Mouse (Mus musculus) megakaryocyte progenitor cell, adult 5-6 weeks (primary cell): Measurements from ENCODE around the gene Ubash3a. TPM values are rescaled to one million over a fixed set of nuclear protein-coding genes. Genes with fewer than 3 reads are reported as not detected.

Experiments used
- ATAC-seq: replicated peaks from 2 replicates; pipeline ENCODE4 v1.8.0; 2016; ENCODE audit warnings: mild to moderate bottlenecking, moderate TSS enrichment, inconsistent platforms; ENCODE audit not compliant: poor library complexity
- total RNA-seq, 2 experiments: library from RNA; stranded (forward) in 1 of 2; stranded (reverse) in 1 of 2; fragments of 157-497, 149-512 nt in 1 of 2; fragments of 200-1000 nt in 1 of 2; gene quantifications; 2 replicates each; pipeline versions ENCODE4 v1.2.3 to v1.2.4; 2015 to 2017

Ubash3a gene
- total RNA-seq, 2 experiments from 2014 or later: 29.7 to 36.7 TPM

DNA sequence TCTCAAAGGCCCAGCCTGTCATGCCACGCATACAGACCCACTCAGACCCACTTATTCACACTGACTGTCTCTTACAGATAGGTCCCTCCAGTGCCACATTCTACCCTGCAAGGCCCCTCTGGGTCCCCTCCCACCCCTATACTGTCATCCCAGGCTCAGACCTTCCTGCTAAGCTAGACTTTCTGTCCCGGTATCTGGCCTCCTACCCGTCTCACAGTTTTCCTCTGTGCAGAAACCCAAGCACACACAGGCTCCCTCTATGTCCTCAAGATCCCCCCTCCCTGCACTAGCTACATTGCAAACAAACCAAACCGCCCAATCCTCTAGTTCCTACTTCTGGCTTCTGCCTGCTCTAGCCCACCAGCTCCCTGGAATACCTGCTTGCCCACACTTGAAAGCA lies 70.3 kb downstream of the Ubash3a start:
- no peak for ATAC-seq

DNA sequence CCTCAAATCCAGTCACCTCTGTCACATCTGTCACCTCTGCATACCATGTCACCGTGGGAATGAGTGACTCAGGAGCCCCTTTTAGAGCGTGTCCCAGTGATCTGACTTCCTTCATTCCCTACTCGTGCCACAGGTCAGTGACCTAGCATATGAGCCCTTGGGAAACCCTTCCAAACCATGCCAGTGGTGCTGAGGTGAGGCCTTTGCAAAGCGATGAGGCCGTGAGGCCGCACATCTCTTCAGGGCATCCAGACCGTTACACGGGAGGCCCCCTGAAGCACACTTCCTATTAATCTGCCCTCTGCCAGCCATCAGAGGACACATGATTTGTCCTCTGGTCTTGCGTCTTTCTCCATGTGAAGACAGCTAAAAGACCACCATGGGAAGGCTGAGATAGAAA lies 71.9 kb downstream of the Ubash3a start:
- ATAC-seq: no peak

DNA sequence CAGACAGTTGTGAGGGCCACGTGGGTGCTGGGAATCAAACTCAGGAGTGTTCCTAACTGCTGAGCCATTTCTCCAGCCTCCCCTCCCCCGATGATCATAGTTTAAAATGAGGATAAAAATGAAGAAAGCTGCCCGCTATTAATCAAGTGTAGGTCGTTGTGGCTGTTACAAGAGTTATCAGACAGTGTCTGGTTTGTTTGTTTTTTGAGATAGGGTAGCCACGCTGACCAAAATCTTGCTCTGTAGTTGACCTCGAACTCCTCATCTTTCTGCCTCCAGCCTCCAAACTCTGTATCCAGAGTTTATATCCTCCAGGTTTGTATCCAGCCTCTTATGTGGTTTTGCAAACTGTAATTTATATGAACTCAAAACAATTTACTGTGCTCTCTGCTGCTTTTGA lies 72.6 kb downstream of the Ubash3a start:
- ATAC-seq: no peak

DNA sequence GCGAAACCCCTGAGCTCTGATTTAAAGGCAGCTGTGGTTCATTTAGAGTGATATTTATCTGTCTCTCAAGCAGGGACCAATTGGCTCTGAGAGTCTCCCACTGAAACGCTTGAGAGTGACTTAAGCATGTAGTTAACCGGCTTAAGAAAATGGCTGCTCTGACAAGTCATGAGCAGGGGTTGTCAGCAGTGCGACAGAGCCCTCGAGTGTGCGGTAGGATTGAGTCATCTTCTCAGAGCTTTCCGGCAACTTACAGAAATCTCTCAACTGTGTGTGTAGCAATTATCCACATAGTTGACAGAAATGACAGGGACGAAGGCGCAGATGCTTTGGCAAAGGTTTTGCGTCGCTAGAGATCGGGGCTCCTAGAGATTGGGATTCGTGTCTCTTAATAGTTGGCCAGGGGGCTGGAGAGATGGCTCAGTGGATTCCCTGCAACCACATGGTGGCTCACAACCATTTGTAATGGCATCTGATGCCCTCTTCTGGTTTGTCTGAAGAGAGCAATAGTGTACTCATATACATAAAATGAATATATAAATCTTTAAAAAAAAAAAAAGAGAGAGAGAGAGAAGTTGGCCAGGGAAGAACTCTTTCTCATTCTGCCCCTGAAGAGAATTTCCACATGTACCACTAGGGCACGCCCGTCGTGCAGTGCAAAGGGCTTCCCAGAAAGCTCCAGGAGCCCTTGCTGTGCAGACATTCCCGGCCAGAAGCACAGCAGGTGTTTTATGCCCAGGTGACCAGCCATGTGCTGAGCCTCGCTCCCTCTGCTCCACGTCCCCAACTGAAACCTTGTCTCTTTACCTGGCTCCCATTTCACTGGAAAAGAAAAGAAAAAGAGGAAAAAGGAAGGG lies 74.4 kb downstream of the Ubash3a start:
- peak; percentile 35; the same call in 1 of the 2 replicates for ATAC-seq

DNA sequence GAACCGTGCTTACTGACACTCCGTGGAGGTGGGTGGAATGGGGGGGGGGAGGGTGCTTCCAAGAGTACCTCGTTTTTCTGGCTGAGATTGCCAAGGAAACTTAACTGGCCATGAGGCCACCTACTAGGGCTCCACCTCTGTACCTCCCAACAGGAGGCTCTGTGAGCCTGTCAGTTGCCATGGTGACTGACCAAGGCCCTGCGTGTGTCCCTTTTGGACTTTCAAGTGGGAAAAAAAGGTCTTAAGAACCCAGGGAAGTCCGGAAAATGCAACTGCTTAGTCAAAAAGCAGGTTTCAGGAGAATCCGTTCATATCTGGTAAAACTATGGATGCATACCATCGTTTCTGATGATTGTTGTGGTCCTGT lies 75.0 kb downstream of the Ubash3a start:
- ATAC-seq: no peak

DNA sequence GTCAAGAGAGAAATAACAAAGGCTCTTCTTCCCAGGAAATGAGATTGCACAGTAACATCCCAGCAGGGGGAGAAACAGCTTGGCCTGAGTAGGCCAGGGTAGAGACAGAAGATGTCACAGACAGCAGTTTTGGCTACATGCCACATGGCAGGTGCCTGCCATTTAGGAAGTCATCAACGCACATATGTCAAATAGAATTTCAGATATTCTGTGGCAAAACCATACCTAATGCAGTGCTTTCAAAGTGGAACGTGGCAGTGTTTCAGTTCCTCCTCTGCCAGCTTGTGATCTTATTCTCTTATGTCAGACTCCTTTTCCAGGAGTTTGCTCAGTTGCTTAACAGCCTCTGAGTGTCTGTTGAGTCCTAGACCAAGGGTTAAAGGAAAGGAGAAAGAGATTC lies 78.2 kb downstream of the Ubash3a start:
- peak; percentile 35; the same call in 1 of the 2 replicates for ATAC-seq

DNA sequence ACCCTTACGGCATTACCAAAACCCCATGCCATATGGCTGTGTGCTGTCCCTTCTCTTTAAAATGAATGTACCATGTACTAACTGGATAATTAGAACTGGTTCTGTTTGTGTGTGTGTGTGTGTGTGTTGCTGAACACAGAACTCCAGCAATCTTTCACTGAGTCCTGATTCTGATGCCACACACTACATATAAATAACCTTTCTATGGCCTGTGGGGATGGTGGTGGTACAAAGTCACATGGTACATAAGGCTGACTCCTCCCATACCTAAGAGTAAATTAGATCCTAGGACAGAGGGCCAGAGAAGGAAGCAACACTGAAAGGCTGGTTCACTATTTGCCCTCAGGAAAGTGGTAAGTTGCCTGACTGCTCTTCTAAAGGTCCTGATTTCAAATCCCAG lies 78.8 kb downstream of the Ubash3a start, which contains the start of gene Slc37a1:
Gene Slc37a1 (plus strand): TSS at position 301 of the 400 bp plus-strand sequence.
- no peak for ATAC-seq

DNA sequence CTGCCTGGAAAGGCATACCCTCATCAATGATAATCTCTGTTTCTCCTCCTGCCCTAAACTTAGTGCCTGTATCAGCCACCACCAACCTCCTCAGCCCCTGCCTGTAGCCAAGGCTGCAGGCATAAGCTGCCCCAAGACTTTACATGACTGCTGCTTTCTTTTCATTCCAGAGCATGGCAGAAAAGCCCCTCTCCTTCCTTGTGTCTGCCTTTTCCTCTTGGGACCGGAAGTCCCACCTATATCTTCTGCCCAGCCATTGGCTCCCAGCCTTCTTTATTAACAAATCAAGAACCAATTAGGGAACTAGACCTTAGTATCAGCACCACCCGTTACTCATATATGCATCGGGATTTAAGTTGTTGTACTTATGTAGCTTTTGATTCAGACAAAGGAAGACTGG lies 79.5 kb downstream of the Ubash3a start:
- no peak for ATAC-seq

DNA sequence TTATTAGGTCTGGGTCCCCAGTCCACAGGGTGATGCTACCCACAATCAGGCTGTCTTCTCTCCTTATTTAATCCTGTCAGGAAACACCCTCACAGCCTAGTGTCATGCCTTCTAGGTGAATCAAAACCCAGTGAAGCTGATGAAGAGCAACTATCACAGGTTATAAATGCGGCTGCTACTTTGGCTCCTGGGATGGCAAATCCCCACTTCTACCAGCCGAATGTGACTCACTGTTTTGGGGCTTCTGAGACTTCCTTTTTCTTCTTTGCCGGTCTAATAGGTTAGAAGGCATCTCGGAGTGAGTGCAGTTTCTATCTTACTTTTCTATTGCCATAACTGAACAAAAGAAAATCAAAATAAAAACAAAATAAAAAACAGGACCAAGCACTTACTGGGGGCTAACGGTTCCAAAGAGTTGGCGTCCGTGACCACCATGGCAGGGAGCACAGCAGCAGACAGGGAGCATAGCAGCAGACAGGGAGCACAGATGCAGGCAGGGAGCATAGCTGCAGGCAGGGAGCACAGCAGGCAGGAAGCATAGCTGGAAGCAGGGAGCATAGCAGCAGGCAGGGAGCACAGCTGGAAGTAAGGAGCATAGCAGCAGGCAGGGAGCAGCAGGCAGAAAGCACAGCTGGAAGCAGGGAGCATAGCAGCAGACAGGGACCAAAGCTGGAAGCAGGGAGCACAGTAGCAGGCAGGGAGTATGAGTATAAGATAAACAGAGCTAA lies 81.5 kb downstream of the Ubash3a start:
- ATAC-seq: no peak

DNA sequence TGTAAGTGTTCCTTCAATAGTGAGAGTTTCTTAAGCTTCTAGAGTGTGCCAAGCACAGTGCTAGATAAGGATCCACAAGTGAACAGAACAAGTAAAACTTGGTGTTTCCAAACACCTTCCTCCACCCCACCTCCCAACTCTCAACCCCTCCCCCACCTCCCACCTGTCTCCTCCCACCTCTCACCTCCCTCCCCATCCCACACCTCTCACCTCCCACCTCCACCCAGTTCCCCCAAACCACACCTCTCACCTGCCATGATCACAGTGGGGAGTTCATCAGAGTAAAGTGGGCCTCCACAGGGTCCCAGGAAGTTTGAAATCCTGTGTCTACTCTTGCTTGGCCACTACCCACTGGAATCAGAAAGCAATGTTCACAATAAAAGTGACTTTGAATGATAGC lies 82.6 kb downstream of the Ubash3a start:
- ATAC-seq: no peak

DNA sequence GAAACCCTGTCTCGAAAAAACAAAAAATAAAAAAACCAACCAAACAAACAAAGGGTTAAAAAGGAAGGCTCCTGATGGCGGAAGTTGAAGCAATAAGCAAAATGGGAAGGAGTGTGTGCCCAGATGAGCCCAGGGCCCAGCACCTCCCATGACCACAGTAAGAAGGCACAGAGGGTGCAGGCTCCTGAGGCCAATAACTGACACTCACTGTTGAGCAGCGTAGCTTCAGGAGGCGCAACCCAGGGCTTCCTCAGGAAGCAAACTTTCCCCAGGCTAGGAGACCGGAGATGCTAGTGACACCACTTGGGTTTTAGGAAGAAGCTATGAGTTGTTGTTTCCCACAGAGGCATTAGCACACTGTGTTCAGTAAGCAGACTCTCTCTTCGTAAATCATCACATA lies 83.2 kb downstream of the Ubash3a start:
- ATAC-seq: peak; percentile 77

DNA sequence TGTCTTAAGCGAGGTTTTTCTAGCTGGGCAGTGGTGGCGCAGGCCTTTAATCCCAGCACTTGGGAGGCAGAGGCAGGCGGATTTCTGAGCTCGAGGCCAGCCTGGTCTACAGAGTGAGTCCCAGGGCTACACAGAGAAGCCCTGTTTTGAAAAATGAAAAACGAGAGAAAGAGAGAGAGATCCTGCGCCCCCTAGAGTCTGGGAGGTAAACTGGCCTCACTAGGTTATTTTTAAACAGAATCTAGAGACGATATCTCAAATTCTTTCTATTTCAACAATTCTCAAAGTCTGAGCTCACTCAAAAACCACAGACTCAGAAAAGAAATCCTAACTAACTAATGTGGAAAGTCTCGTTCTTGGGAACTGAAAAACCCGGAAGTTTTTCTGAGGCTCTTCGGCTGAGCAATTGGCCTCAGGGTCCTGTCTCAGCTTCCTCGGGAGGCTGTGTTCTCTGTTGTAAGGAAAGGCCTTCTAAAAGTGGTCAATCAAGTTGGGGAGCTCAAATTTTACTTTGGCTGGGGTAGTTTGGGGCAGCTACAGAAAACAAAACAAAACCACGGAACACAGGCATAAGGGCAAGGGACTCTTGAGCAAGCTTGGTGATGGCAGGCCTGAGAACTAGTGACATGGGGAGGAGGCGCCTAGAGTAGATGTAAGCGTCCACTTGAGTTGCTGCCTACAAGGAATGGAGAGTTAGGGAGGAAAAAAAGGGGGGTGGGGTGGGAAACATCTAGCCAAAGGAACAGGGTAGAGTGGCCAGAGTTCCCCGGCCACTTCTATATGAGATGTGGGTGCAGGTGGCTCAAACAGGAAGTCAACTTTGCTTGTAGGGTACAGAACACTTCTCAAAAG lies 86.9 kb downstream of the Ubash3a start:
- no peak for ATAC-seq

DNA sequence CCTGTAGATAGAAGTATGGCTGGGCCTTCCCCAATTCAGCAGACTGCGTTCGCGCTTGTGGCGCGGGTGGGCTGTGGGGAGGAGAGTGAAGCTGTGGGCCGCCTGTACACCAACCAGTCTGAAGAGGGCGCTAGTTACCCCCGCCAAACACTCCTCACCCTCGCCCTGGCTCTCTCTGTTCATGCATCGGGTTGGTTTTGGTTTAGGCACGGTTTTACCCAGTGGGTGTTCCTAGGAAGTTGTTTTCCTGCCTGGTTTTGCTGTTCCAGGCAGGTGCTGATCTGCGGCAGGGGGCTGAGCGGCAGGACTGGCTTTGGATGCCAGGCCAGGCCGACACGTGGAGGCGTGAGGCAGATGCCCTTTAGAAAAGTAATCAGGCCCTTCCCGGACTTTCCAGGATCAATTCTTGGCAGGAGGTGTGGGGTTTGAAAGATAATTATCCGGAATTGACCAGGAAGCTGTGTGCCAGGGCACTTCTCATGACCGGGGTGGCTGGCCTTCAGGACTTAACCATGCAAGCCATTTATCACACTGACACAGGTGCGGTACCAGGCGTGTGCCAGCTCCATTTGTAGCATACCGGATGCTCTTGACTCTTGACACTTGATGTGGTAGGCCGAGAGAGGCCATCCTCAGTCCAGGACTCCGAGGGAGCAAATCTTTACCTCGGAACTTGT lies 87.7 kb downstream of the Ubash3a start:
- ATAC-seq: peak; percentile 71

DNA sequence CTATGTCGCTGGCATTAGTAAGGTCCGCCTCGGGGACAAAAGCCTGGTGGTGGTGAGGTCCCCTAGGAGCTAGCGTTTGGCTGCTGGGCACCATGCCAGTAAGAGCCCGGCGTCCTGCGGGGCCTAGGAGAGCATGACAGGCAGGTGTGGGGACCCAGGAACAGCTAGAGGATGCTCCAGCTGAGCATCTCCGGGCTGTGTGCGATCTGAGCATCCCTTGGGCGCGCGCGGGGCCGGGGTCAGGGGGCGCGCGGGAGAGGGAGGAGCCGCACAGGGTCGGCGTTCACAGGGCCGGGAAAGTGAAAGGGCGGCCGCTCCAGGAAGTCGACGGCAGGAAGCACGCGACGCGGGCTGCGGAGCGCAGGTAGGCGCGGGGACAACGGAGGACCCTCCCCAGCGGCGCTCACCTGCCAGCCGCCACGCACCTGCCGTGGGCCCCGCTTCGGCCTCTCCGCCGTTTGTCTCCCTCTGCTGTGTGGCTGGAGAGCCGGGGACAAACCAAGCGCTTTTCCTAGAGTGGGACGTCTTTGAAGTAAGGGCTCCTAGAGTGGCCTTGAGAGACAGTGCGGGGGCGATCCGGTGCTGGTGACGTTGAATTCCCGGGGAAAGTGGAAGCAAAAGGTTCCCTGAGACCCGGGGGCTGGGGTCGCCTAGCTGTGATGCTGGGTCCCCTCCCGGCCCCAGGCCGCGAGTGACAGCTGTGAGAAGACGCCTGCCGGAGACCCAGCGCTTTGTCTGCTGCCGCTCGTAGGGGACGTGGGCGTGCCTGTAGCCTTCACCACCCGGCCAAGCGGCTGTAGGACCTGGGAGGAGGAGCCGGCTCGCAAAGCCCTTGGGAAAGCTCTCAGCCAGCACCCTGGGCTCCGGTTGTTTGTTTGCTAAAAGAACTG lies 88.5 kb downstream of the Ubash3a start:
- ATAC-seq: peak; percentile 70

Other genes with a start within 250 kb of the Ubash3a start
- 6.2 and 8.3 TPM in 2 replicates for gene Abcg1, start 150.2 kb upstream of the Ubash3a start, total RNA-seq (2015)
- 10.6 and 11.3 TPM in 2 replicates for gene Abcg1, start 150.2 kb upstream of the Ubash3a start, total RNA-seq (2017)
- not detected in 2 replicates for gene Tff3, start 78.2 kb upstream of the Ubash3a start, total RNA-seq (2015)
- not detected in 2 replicates for gene Tff3, start 78.2 kb upstream of the Ubash3a start, total RNA-seq (2017)
- not detected in 2 replicates for gene Tff2, start 63.6 kb upstream of the Ubash3a start, total RNA-seq (2015)
- gene Tff2, start 63.6 kb upstream of the Ubash3a start, total RNA-seq (2017): not detected in 2 replicates
- not detected in 2 replicates for gene Tff1, start 42.6 kb upstream of the Ubash3a start, total RNA-seq (2015)
- not detected in 2 replicates for gene Tff1, start 42.6 kb upstream of the Ubash3a start, total RNA-seq (2017)
- gene Tmprss3, start 8.9 kb upstream of the Ubash3a start, total RNA-seq (2015): 5.6 and 7.6 TPM in 2 replicates
- 2.4 and 2.9 TPM in 2 replicates for gene Tmprss3, start 8.9 kb upstream of the Ubash3a start, total RNA-seq (2017)
- gene Rsph1, start 69.5 kb downstream of the Ubash3a start, total RNA-seq (2015): 0.72 and 1.4 TPM in 2 replicates
- gene Rsph1, start 69.5 kb downstream of the Ubash3a start, total RNA-seq (2017): 1.8 and 3.0 TPM in 2 replicates
- 9.8 TPM in 2 replicates for gene Slc37a1, start 78.9 kb downstream of the Ubash3a start, total RNA-seq (2015)
- gene Slc37a1, start 78.9 kb downstream of the Ubash3a start, total RNA-seq (2017): 6.2 and 8.3 TPM in 2 replicates
- 0.79 TPM in 1 of 2 replicates, not detected in the other for gene Pde9a, start 178.3 kb downstream of the Ubash3a start, total RNA-seq (2015)
- gene Pde9a, start 178.3 kb downstream of the Ubash3a start, total RNA-seq (2017): 1.5 TPM in 1 of 2 replicates, not detected in the other